Mouse (Mus musculus) bone marrow macrophage, adult 2 months (primary cell): ENCODE data around the gene Ccndbp1. TPM values are rescaled to one million over a fixed set of nuclear protein-coding genes. Genes with fewer than 3 reads are reported as not detected.

Experiments
- H3K27ac ChIP-seq: 2 replicates; pipeline ENCODE4 v1.5.1; 2012; ENCODE audit warnings: low read depth, low read length; ENCODE audit not compliant: insufficient read depth
- H3K4me1 ChIP-seq: 2 replicates; pipeline ENCODE4 v1.6.1; 2012; ENCODE audit warnings: low read length; ENCODE audit not compliant: control insufficient read depth, insufficient read depth
- H3K4me3 ChIP-seq: 2 replicates; pipeline ENCODE4 v1.5.1; 2012; ENCODE audit warnings: mild to moderate bottlenecking, low read length, moderate library complexity; ENCODE audit not compliant: insufficient read depth
- CTCF ChIP-seq: IDR thresholded peaks from 2 replicates; pipeline ENCODE4 v1.5.1; 2012; ENCODE audit warnings: low read depth, mild to moderate bottlenecking, low read length, moderate library complexity
- POLR2A ChIP-seq: IDR thresholded peaks from 2 replicates; pipeline ENCODE4 v1.6.1; 2012; ENCODE audit warnings: mild to moderate bottlenecking, low read depth, low read length, borderline replicate concordance
- polyA plus RNA-seq: library from polyadenylated mRNA; stranded (reverse); fragments of >200 nt; gene quantifications from 2 replicates; pipeline ENCODE4 v1.2.4, GENCODE M21; 2012; ENCODE audit not compliant: missing spikeins, insufficient read depth, insufficient read length

Gene Ccndbp1
- polyA plus RNA-seq, 1 experiment = 69.8 TPM

DNA sequence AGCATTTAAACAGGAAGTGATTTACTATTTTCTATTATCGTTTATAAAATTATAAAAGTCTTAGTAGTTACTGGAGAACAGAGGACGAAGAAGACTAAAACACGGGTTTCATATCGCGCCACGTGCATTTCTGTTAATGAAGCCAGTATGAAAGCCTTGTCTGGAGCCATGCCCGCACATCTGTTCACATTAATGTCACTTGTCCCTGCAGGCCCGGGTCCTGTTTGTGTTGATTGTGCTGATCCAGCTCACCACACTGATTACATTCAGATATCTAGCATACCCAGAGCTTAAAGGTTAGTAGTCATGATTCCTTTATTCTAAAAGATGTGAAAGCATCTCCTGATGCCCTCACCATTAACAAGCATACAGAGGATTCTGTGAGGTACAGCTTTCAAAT is 9.3 kb upstream of the Ccndbp1 start:
- no peak overlapping the region for H3K27ac ChIP-seq
- no peak for TF ChIP-seq POLR2A
- no peak for TF ChIP-seq CTCF
- H3K4me1 ChIP-seq = no peaks in the 10 kb centered on the region
- H3K4me3 ChIP-seq = no peak overlapping the region

GRCm38 (mm10) chr2:121003586-121003985 is 4.6 kb upstream of the Ccndbp1 start:
- H3K4me3 ChIP-seq = no peak overlapping the region
- H3K4me1 ChIP-seq = peaks cover 6% of the 10 kb centered on the region; the same call in 1 of the 2 replicates
- no peak for TF ChIP-seq CTCF
- H3K27ac ChIP-seq = no peak overlapping the region

DNA sequence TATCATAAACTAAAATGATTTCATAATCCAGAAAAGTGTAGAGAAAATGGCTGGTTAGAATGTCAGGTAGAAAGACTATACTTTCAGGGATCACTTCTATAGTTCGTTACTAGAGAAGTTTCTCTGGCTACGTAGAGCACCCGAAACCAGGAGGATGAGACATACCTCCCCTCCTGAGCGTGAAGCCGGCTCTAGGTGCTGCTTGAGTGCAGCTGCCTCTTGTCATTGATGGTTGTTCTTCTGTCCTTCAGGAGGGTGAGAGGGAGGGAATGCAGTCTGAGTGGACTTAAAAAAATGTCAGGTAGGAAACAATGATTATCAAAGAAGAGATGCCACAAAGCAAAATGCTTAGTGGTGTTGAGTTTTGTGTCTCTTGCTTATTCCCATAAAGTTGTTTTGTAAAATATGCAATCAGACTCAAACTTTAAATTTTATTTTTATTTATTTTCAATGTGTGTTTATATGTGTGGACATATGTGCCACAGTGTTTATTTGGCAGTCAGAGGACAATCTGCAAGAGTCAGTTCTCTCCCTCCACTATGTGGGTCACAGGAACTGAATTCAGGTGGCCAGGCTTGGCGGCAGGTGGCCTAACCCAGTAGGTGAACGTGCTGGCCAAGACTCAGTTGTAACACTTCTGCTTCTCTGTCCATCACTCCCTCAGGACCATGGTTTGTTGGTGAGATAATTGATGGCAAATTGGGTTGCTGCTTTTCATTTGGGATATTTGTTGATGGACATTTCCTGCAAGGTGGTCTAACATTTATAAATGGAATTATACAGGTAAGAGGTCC is 4.0 kb upstream of the Ccndbp1 start:
- Histone ChIP-seq H3K4me3 (no peak overlapping the region), H3K4me1 (peaks cover 6% of the 10 kb centered on the region; the same call in 1 of the 2 replicates), H3K27ac (no peak overlapping the region)
- TF ChIP-seq CTCF = no peak
- TF ChIP-seq POLR2A = no peak

DNA sequence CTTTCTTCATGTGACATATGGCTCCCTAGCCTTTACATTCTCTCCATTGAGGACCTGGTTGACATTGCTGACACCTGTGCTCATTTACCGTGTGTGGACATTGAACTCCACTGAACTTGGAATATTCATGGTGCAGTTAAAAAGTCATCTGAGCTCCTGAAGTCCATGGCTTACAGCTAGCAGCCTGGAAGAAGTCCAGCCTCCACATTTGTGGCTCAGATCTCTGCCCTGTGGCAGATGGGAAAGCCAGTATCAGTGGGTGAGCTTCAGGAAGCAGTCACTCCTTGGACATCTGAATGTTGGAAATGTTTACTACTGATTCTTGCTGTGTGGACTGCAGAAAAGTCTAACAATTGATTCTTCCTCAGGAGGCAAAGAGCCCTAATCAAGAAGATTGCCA is 1.2 kb upstream of the Ccndbp1 start:
- Histone ChIP-seq H3K4me3 (no peak overlapping the region), H3K4me1 (peaks cover 6% of the 10 kb centered on the region; the same call in 1 of the 2 replicates), H3K27ac (no peak overlapping the region)
- TF ChIP-seq CTCF = no peak
- TF ChIP-seq POLR2A = no peak

- Histone ChIP-seq H3K27ac (no peak overlapping the region), H3K4me3 (peak overlapping the region; percentile 74), H3K4me1 (peaks cover 6% of the 10 kb centered on the region; the same call in 1 of the 2 replicates)
- no peak for TF ChIP-seq CTCF
- no peak for TF ChIP-seq POLR2A
Observed at GRCm38 (mm10) chr2:121008664-121009007, 433 bp downstream of the Ccndbp1 start.

DNA sequence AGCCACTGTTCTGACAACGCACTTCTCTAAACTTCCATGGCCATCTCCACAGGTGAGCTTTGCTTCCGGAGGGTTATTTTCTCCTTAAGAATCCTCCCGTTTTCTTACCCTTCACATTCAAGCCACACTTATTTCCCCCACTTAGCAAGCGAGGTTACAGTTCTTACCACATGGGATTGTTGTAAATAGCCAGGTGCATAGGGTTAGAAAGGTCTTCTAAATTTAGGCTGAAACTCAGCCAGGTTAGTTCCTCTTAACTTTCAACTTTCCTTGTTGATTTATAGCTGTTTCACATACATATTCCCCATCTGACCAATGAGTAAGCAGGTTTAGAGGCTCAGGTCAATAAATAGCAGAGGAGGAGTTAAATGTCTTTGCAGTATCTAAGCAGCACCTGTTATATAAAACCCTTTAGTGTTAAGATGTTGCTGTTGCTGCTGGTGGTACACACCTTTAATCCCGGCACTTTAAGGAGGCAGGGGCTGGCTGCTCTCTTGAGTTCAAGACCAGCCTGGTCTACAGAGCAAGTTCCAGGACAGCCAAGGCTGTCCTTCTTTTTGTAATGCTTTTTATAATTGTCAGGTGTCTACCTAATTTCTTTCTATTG is 971 bp downstream of the Ccndbp1 start:
- Histone ChIP-seq H3K4me3 (peak overlapping the region; percentile 74), H3K4me1 (peaks cover 6% of the 10 kb centered on the region; the same call in 1 of the 2 replicates), H3K27ac (no peak overlapping the region)
- TF ChIP-seq CTCF = no peak
- TF ChIP-seq POLR2A = no peak

- Histone ChIP-seq H3K4me1 (0 out of 2 replicates have a peak, but pooled peaks cover 2% of the 10 kb centered on the region), H3K27ac (no peak overlapping the region), H3K4me3 (no peak overlapping the region)
- no peak for TF ChIP-seq POLR2A
- TF ChIP-seq CTCF = no peak
Observed at GRCm38 (mm10) chr2:121012676-121013075, 4.5 kb downstream of the Ccndbp1 start.

GRCm38 (mm10) chr2:121015507-121015906 is 7.3 kb downstream of the Ccndbp1 start:
- Histone ChIP-seq H3K4me3 (no peak overlapping the region), H3K27ac (no peak overlapping the region), H3K4me1 (no peaks in the 10 kb centered on the region)
- TF ChIP-seq POLR2A = no peak
- TF ChIP-seq CTCF = no peak

DNA sequence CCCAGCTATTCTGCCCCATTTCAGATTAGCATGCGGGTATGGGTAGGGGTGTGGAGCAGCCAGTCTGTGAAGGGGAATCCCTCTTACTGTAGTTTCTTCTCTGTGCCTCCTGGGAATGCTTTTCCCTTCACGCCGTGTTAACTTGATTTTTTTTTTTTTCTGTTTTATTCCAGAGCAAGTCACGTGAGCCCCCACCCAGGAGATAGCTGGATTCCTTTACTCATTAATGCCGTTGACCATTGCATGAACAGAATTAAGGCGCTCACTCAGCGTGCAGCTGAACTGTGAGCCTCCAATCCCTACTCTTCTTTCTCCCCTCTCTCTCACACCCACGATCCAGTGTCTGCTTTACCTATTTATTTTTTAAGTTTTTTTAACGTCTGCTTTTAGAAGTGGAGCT is 8.0 kb downstream of the Ccndbp1 start:
- no peak for TF ChIP-seq POLR2A
- no peak for TF ChIP-seq CTCF
- Histone ChIP-seq H3K4me3 (no peak overlapping the region), H3K4me1 (no peaks in the 10 kb centered on the region), H3K27ac (no peak overlapping the region)

- H3K4me1 ChIP-seq = no peaks in the 10 kb centered on the region
- TF ChIP-seq POLR2A = no peak
- TF ChIP-seq CTCF = no peak
- H3K27ac ChIP-seq = no peak overlapping the region
- no peak overlapping the region for H3K4me3 ChIP-seq
Observed at GRCm38 (mm10) chr2:121017151-121017550, 8.9 kb downstream of the Ccndbp1 start.
